Mouse (Mus musculus) heart, adult 8-10 months (tissue): ENCODE measurements around the gene Cmtm4. TPM values are rescaled to one million over a fixed set of nuclear protein-coding genes. Genes with fewer than 3 reads are reported as not detected.
A peak's percentile ranks its signal among the peaks of the same experiment; 100 is the strongest.
"Not testable (repeated sequence)": the region's sequence is repeated elsewhere in the genome, so short reads cannot be mapped to it uniquely, and the experiment has no call there.

ENCODE experiments used
- DNase-seq: peaks from one replicate; pipeline ENCODE4 v3.0.0; 2022; ENCODE audit warnings: low spot score
- total RNA-seq, 4 experiments: library from RNA; stranded (reverse); gene quantifications; 2 replicates each; pipeline ENCODE4 v1.2.4; 2022

Cmtm4 gene
- total RNA-seq, 4 experiments from 2014 or later: 10.7 to 11.8 (median 11.0) TPM

DNA sequence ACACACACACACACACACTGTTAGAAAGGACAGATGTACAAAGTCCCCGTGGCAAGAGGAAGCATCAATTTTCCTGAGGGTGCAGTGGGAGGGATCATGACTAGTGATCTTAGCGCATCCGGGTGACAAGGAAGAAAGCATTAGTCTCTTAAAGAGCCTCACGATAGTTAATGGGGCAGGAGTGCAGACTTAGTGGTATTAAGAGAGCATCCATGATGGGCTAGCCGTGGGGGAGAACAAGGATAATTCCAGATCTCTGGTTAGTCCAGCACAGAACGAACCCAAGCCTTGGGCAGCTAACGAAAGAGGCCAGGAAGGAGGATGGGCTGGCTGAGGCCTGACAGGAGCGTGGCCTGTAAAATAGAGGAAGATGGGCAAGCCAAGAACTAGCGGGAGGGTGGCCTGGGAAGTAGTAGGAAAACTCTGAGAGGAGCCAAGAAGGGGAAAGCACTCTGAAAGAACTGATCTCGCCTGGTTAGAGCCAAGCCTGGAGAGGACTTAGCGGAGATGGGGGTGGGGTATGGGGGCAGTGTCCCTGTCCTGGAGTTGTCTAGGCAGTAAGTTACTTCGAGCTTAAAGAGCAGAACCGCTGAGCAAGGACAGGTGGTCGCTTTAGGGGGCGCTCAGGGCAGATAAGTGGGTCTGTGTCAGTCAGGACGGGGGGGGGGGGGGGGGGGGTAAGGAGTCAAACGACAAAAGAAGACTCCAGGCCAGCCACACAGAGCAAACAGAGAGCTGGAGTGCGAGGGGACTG is 56.2 kb downstream of the Cmtm4 start, which contains the start of gene Cmtm3:
Gene Cmtm3, plus strand, starts transcription at position 182 of the 754 bp plus-strand sequence.
- DNase-seq: peak; percentile 38

DNA sequence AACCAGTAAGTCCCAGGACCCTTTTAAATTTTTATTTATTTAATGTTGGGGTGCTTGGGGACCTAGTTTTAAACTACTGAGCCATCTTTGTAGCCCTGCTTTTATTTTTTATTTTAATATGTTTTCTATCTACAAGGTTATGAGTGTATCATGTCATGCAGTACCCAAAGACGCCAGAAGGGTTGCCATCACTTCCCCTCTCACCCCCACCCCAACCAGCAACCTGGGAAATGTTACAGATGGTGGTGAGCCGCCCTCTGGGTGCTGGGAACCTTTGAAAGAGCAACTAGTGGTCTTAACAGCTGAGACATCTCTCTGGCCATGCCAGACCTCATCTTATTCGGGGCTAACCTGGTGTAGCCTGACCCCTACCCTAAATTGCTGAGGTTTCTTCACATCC is 57.7 kb downstream of the Cmtm4 start:
- no peak for DNase-seq

- no peak for DNase-seq
Observed at GRCm38 (mm10) chr8:104336806-104337205, 58.8 kb downstream of the Cmtm4 start.

- DNase-seq: peak; percentile 24
Observed at GRCm38 (mm10) chr8:104334196-104334595, 61.4 kb downstream of the Cmtm4 start.

DNA sequence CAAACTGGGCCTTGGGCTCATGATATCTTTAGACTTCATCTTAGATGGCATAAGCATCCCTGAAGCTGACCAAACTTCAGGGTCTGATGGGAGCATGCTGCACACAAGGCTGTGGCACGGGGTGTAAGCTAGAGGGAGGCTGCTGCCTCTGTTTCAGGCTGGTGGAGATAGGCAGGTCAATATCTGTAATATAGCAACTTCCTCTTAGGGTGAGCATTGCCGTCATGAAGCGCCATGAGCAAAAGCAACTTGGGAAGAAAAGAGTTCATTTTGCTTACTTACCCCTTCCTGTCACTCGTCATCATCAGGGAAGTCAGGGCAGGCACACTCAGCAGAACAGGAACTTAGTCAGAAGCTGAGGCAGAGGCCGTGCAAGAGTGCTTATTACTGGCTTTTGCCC is 61.8 kb downstream of the Cmtm4 start:
- no peak for DNase-seq

GRCm38 (mm10) chr8:104332665-104333631 is 62.7 kb downstream of the Cmtm4 start:
- no peak for DNase-seq

GRCm38 (mm10) chr8:104321930-104322329 is 73.7 kb downstream of the Cmtm4 start, which contains the start of gene Cmtm2b:
Cmtm2b (plus strand) TSS chr8:104322230.
- DNase-seq: not testable (repeated sequence)

- not testable (repeated sequence) for DNase-seq
Observed at GRCm38 (mm10) chr8:104321267-104321666, 74.3 kb downstream of the Cmtm4 start, which contains the start of gene Gm11020. Gm11020 (plus strand) TSS chr8:104321567.

GRCm38 (mm10) chr8:104313311-104313710 is 82.3 kb downstream of the Cmtm4 start:
- no peak for DNase-seq

GRCm38 (mm10) chr8:104312023-104312422 is 83.6 kb downstream of the Cmtm4 start:
- DNase-seq: not testable (repeated sequence)

DNA sequence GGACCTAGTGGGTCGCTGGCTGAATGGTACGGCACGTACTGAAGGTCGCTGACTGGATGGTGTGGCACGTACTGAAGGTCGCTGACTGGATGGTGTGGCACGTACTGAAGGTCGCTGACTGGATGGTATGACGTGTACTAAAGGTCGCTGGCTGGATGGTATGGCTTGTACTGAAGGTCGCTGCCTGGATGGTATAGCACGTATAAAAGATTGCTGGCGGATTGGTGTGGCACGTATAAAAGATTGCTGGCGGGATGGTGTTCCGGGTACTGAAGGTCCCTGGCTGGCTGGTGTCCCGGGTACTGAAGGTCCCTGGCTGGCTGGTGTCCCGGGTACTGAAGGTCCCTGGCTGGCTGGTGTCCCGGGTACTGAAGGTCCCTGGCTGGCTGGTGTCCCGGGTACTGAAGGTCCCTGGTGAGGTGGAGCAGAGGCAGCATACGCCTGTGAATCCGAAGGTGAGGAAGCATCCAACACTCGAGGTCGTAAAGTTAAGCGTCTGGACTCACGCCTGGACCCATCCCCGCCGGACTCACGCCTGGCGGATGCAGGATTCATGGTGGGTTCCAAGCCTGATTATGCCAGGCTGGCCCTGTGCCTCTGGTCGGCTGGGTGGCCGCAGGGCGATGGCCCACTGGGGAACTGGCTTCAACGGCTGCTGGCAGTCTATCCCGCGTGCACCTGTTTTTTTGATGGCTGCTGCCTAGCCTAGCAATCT is 86.0 kb downstream of the Cmtm4 start, which contains the start of the genes Gm45711 and Cmtm1:
Gene Gm45711, minus strand, starts transcription at position 641 of the 715 bp plus-strand sequence.
Gene Cmtm1, minus strand, starts transcription at position 705 of the 715 bp plus-strand sequence.
- peak; percentile 24 for DNase-seq

DNA sequence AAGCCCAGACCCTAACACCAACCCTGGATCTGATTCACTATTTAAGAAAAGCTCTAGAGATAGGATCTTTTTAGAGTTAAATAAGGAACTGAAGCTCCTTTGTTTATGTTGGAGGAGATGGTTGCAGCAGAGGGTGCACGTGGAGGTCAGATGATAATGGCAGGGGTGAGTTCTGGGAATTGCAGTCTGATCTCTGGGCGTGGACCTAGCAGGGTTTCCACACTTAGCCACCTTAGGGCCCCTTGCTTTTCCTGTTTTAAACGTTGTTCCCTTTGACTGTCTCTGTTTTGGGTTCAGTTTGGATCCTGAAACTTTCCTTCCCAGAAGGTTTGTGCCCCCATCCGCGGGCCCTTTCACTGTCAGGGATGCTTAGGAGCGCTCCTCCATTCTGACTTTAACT is 87.3 kb downstream of the Cmtm4 start:
- not testable (repeated sequence) for DNase-seq

DNA sequence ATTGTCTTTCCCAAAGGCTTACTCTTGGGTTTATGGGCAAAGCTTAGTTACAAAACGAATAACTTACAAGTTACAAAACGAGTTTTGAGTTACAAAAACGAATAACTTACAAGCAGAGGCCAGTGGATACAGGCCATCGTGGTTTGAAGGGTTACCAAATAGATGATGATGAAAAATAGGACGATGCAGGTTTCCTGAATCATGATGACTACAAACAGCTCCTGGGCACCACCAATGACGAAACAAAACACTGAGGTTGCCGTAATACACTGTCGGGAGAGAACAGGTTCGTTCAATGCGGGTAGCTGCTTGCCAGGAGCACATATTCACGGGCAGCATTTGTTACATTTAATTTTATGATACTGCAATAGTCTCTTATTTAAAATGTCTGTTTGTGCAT is 90.6 kb downstream of the Cmtm4 start:
- DNase-seq: no peak

DNA sequence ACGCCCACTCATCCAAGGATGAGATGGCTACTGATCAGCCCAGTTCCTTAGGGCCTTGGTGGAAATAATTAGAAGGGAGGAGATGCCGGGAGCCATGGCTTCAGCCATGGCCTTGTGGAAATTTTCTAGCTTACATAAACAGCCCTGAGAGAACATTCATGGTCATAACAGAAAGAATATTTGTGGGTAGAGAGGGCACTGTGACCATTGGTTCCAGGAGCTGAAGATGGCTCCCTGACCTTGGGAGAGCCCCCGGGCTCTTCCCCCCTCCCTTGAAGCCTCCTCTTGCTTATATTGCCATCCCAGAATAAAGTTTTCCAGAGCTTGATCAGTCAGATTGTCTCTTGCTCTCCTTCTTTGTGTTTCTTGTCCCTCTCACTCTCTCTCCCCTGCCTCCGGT is 93.1 kb downstream of the Cmtm4 start:
- not testable (repeated sequence) for DNase-seq

DNA sequence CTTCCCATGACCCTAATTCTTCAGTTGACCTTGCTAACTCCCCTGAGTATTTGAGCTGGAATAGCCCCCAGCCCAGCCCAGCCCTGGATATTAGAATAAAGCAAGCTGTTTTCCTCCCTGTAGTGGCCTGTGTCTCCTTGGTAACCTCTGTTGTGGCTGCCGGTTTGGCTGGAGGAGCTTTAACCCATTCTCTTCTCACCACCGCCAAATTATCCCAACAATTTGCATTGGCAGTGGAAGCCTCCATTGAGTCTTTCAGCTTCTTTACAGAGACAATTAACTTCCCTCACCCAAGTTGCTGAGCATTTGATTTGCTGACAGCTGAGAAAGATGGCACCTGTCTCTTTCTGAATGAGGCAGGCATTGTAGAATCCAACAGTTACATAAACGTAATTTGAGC is 94.0 kb downstream of the Cmtm4 start:
- not testable (repeated sequence) for DNase-seq

Other genes starting within 250 kb of the Cmtm4 start
- 1 to 10 TPM in 3 of 4 experiments, under 1 TPM in 1; 0.59 to 2.0 (median 1.3) TPM for gene Bean1, start 225.4 kb downstream of the Cmtm4 start, total RNA-seq
- 10 to 100 TPM in 1 of 4 experiments, 1 to 10 TPM in 3; 6.5 to 10.4 (median 9.3) TPM for gene Tk2, start 147.2 kb downstream of the Cmtm4 start, total RNA-seq
- gene Cklf, start 144.9 kb downstream of the Cmtm4 start, total RNA-seq: 1 to 10 TPM; 3.1 to 4.6 (median 4.2) TPM
- not detected for gene Cmtm2a, start 102.6 kb downstream of the Cmtm4 start, total RNA-seq
- not detected for gene Gm45711, start 85.7 kb downstream of the Cmtm4 start, total RNA-seq
- gene Cmtm1, start 85.7 kb downstream of the Cmtm4 start, total RNA-seq: under 1 TPM in 1 of 4 experiments, not detected in 3; 0.28 TPM
- gene Gm11020, start 74.2 kb downstream of the Cmtm4 start, total RNA-seq: not detected
- gene Cmtm2b, start 73.6 kb downstream of the Cmtm4 start, total RNA-seq: not detected
- gene Cmtm3, start 56.4 kb downstream of the Cmtm4 start, total RNA-seq: 10 to 100 TPM; 10.1 to 18.8 (median 14.9) TPM
- gene Dync1li2, start 47.2 kb upstream of the Cmtm4 start, total RNA-seq: 100 to 1,000 TPM in 2 of 4 experiments, 10 to 100 TPM in 2; 80.4 to 113 (median 96.5) TPM
- gene Terb1, start 114.1 kb upstream of the Cmtm4 start, total RNA-seq: not detected
- 10 to 100 TPM; 28.5 to 32.0 (median 29.9) TPM for gene Nae1, start 138.8 kb upstream of the Cmtm4 start, total RNA-seq
- 1 to 10 TPM; 2.6 to 4.4 (median 3.2) TPM for gene Car7, start 138.9 kb upstream of the Cmtm4 start, total RNA-seq
- 10 to 100 TPM; 24.1 to 44.1 (median 34.9) TPM for gene Pdp2, start 195.6 kb upstream of the Cmtm4 start, total RNA-seq
- gene Cdh16, start 228.6 kb upstream of the Cmtm4 start, total RNA-seq: 1 to 10 TPM; 3.7 to 8.2 (median 6.5) TPM
- gene Rrad, start 235.5 kb upstream of the Cmtm4 start, total RNA-seq: 100 to 1,000 TPM; 215 to 381 (median 317) TPM
- 10 to 100 TPM; 65.5 to 84.7 (median 73.7) TPM for gene Ciao2b, start 246.2 kb upstream of the Cmtm4 start, total RNA-seq